Mouse (Mus musculus) midbrain, embryonic 15.5 days (tissue): Measurements from ENCODE around the gene Gm10722. TPM values are rescaled to one million over a fixed set of nuclear protein-coding genes. Genes with fewer than 3 reads are reported as not detected.
"Not testable (repeated sequence)": the region's sequence is repeated elsewhere in the genome, so short reads cannot be mapped to it uniquely, and the experiment has no call there.

ENCODE experiments used
- ATAC-seq: fragments of 200-750 bp; cut with Nextera tagmentation; replicated peaks from 2 replicates; pipeline ENCODE4 v1.8.0; 2017; ENCODE audit warnings: moderate TSS enrichment
- H3K27ac ChIP-seq: fragments of 300-500 bp; sonication (generic); 2 replicates; pipeline ENCODE4 v1.5.1; 2015; ENCODE audit warnings: mild to moderate bottlenecking, inconsistent platforms
- H3K27me3 ChIP-seq: fragments of 300-500 bp; sonication (generic); replicated peaks from 2 replicates; pipeline ENCODE4 v1.6.1; 2015; ENCODE audit warnings: inconsistent platforms
- H3K36me3 ChIP-seq: fragments of 300-500 bp; sonication (generic); replicated peaks from 2 replicates; pipeline ENCODE4 v1.6.1; 2015; ENCODE audit warnings: inconsistent platforms
- H3K4me1 ChIP-seq: fragments of 300-500 bp; sonication (generic); 2 replicates; pipeline ENCODE4 v1.6.1; 2015; ENCODE audit warnings: inconsistent platforms
- H3K4me2 ChIP-seq: fragments of 300-500 bp; sonication (generic); 2 replicates; pipeline ENCODE4 v1.6.1; 2015; ENCODE audit warnings: inconsistent platforms, mild to moderate bottlenecking, moderate library complexity
- H3K4me3 ChIP-seq: fragments of 300-500 bp; sonication (generic); 2 replicates; pipeline ENCODE4 v1.5.1; 2015; ENCODE audit warnings: mild to moderate bottlenecking, inconsistent platforms
- H3K9ac ChIP-seq: fragments of 300-500 bp; sonication (generic); 2 replicates; pipeline ENCODE4 v1.6.1; 2015; ENCODE audit warnings: mild to moderate bottlenecking, inconsistent platforms
- H3K9me3 ChIP-seq: fragments of 300-500 bp; sonication (generic); 2 replicates; pipeline ENCODE4 v1.6.1; 2016; ENCODE audit warnings: inconsistent platforms
- WGBS: fragments of 180-500 bp; shearing (Covaris S2); methylation state at CpG from one replicate; pipeline ENCODE4 v1.1.7; 2015; ENCODE audit warnings: mixed read lengths; 5-methylcytosine and 5-hydroxymethylcytosine counted together
- polyA plus RNA-seq: library from polyadenylated mRNA; unstranded; fragments of >200 nt; fragmentation: Nextera tagmentation; extraction: Ambion mirVana; gene quantifications from 2 replicates; pipeline ENCODE4 v1.2.1, GENCODE M21; 2015

The Gm10722 gene
- not detected in 2 replicates for polyA plus RNA-seq

- not testable (repeated sequence) for ATAC-seq, H3K36me3 ChIP-seq, H3K9ac ChIP-seq, H3K27ac ChIP-seq, H3K4me3 ChIP-seq, H3K4me1 ChIP-seq, H3K27me3 ChIP-seq, H3K9me3 ChIP-seq, H3K4me2 ChIP-seq
- WGBS: 71% methylated on average over 12 of the region's 12 CpGs
These were observed at the start of gene Gm10722 for GRCm38 (mm10) chr9:3000445-3000972. TSS of gene Gm10722 (plus strand) at chr9:3000922.

- H3K27me3 ChIP-seq, H3K4me1 ChIP-seq, H3K9ac ChIP-seq, ATAC-seq, H3K4me2 ChIP-seq, H3K4me3 ChIP-seq, H3K27ac ChIP-seq, H3K9me3 ChIP-seq, H3K36me3 ChIP-seq: not testable (repeated sequence)
- WGBS: 64% methylated on average over 8 of the region's 8 CpGs
These were observed 284 bp downstream of the Gm10722 start for GRCm38 (mm10) chr9:3001006-3001405.

- peak; percentile 91 for ATAC-seq
- H3K36me3 ChIP-seq, H3K27me3 ChIP-seq, H3K4me1 ChIP-seq, H3K4me3 ChIP-seq, H3K9me3 ChIP-seq, H3K4me2 ChIP-seq, H3K9ac ChIP-seq, H3K27ac ChIP-seq: not testable (repeated sequence)
- WGBS: 71% methylated on average over 9 of the region's 11 CpGs
These were observed 1.4 kb downstream of the Gm10722 start for GRCm38 (mm10) chr9:3001948-3002659.

GRCm38 (mm10) chr9:3002794-3003396 is 2.2 kb downstream of the Gm10722 start, which contains the start of gene Gm11168:
TSS of gene Gm11168 (plus strand) at chr9:3003346.
- H3K4me3 ChIP-seq, H3K9ac ChIP-seq, H3K27me3 ChIP-seq, H3K27ac ChIP-seq, H3K36me3 ChIP-seq, H3K4me2 ChIP-seq, ATAC-seq, H3K4me1 ChIP-seq: not testable (repeated sequence)
- H3K9me3 ChIP-seq: peaks cover 12% of the 10 kb centered on the region
- WGBS: 73% methylated on average over 6 of the region's 14 CpGs

- not testable (repeated sequence) for H3K4me1 ChIP-seq, H3K9ac ChIP-seq, H3K36me3 ChIP-seq, ATAC-seq, H3K27me3 ChIP-seq, H3K27ac ChIP-seq, H3K4me3 ChIP-seq, H3K4me2 ChIP-seq
- WGBS: 75% methylated on average over 1 of the region's 5 CpGs
- peaks cover 15% of the 10 kb centered on the region for H3K9me3 ChIP-seq
These were observed 5.5 kb downstream of the Gm10722 start for GRCm38 (mm10) chr9:3006179-3006578.

- not testable (repeated sequence) for H3K27ac ChIP-seq, H3K4me2 ChIP-seq, H3K4me1 ChIP-seq, H3K27me3 ChIP-seq, H3K36me3 ChIP-seq, H3K4me3 ChIP-seq, H3K9ac ChIP-seq
- ATAC-seq: peak; percentile 76
- H3K9me3 ChIP-seq: peaks cover 15% of the 10 kb centered on the region
- 73% methylated on average over 8 of the region's 8 CpGs for WGBS
These were observed 5.9 kb downstream of the Gm10722 start for GRCm38 (mm10) chr9:3006636-3007035.

- H3K4me3 ChIP-seq, H3K27ac ChIP-seq, H3K27me3 ChIP-seq, H3K9ac ChIP-seq, H3K4me1 ChIP-seq, H3K36me3 ChIP-seq, H3K4me2 ChIP-seq: not testable (repeated sequence)
- WGBS: 72% methylated on average over 8 of the region's 9 CpGs
- peaks cover 11% of the 10 kb centered on the region for H3K9me3 ChIP-seq
- ATAC-seq: 0 out of 2 replicates have a peak, but pooled peaks have one; percentile 34
These were observed 6.5 kb downstream of the Gm10722 start for GRCm38 (mm10) chr9:3007272-3007671.

- H3K27me3 ChIP-seq, H3K4me2 ChIP-seq, H3K9me3 ChIP-seq, H3K4me3 ChIP-seq, H3K36me3 ChIP-seq, H3K4me1 ChIP-seq, H3K27ac ChIP-seq, H3K9ac ChIP-seq: not testable (repeated sequence)
- WGBS: no CpG with 5 or more reads among the region's 5 CpGs
- 0 out of 2 replicates have a peak, but pooled peaks have one; percentile 52 for ATAC-seq
These were observed 8.6 kb downstream of the Gm10722 start for GRCm38 (mm10) chr9:3009331-3009730.

- not testable (repeated sequence) for H3K4me1 ChIP-seq, H3K9ac ChIP-seq, H3K9me3 ChIP-seq, H3K4me3 ChIP-seq, H3K36me3 ChIP-seq, ATAC-seq, H3K27me3 ChIP-seq, H3K4me2 ChIP-seq, H3K27ac ChIP-seq
- 85% methylated on average over 3 of the region's 7 CpGs for WGBS
These were observed 11.4 kb downstream of the Gm10722 start for GRCm38 (mm10) chr9:3012054-3012621.

GRCm38 (mm10) chr9:3012733-3013279 is 12.1 kb downstream of the Gm10722 start, which contains the start of gene Gm10721:
TSS of gene Gm10721 (plus strand) at chr9:3013140.
- ATAC-seq, H3K36me3 ChIP-seq, H3K27ac ChIP-seq, H3K4me2 ChIP-seq, H3K4me1 ChIP-seq, H3K27me3 ChIP-seq, H3K4me3 ChIP-seq, H3K9me3 ChIP-seq, H3K9ac ChIP-seq: not testable (repeated sequence)
- WGBS: 100% methylated on average over 1 of the region's 11 CpGs

DNA sequence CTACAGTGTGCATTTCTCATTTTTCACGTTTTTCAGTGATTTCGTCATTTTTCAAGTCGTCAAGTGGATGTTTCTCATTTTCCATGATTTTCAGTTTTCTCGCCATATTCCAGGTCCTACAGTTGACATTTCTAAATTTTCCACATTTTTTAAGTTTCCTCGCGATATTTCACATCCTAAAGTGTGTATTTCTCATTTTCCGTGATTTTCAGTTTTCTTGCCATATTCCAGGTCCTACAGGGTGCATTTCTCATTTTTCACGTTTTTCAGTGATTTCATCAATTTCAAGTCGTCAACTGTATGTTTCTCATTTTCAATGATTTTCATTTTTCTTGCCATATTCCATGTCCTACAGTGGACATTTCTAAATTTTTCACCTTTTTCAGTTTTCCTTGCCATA is 14.6 kb downstream of the Gm10722 start, which contains the start of gene Gm10720:
Gene Gm10720 (plus strand): TSS at position 301 of the 400 bp plus-strand sequence.
- not testable (repeated sequence) for H3K9ac ChIP-seq, H3K36me3 ChIP-seq, H3K4me3 ChIP-seq, H3K9me3 ChIP-seq, H3K27me3 ChIP-seq, H3K4me1 ChIP-seq, H3K4me2 ChIP-seq, H3K27ac ChIP-seq, ATAC-seq
- 64% methylated on average over 6 of the region's 9 CpGs for WGBS

DNA sequence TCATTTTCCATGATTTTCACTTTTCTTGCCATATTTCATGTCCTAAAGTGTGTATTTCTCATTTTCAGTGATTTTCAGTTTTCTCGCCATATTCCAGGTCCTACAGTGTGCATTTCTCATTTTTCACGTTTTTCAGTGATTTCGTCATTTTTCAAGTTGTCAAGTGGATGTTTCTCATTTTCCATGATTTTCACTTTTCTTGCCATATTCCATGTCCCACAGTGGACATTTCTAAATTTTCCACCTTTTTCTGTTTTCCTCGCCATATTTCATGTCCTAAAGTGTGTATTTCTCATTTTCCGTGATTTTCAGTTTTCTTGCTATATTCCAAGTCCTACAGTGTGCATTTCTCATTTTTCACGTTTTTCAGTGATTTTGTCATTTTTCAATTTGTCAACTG is 15.2 kb downstream of the Gm10722 start:
- H3K27me3 ChIP-seq, ATAC-seq: not testable (repeated sequence)

More for the DNA sequence above, 15.2 kb downstream of the Gm10722 start:
- 73% methylated on average over 6 of the region's 6 CpGs for WGBS
- H3K4me1 ChIP-seq, H3K4me3 ChIP-seq, H3K9ac ChIP-seq, H3K27ac ChIP-seq, H3K4me2 ChIP-seq, H3K36me3 ChIP-seq, H3K9me3 ChIP-seq: not testable (repeated sequence)
